Mouse (Mus musculus) forebrain, embryonic 16.5 days (tissue): ENCODE data around the gene Dcst2. TPM values are rescaled to one million over a fixed set of nuclear protein-coding genes. Genes with fewer than 3 reads are reported as not detected.

Experiments used
- ATAC-seq: fragments of 200-750 bp; cut with Nextera tagmentation; 2 replicates; pipeline ENCODE4 v1.8.0; 2017; ENCODE audit warnings: mild to moderate bottlenecking, moderate library complexity
- H3K27ac ChIP-seq: fragments of 300-500 bp; sonication (generic); 2 replicates; pipeline ENCODE4 v1.5.1; 2014; ENCODE audit warnings: low read length, control low read depth
- H3K27me3 ChIP-seq: fragments of 300-500 bp; sonication (generic); replicated peaks from 2 replicates; pipeline ENCODE4 v1.6.1; 2014; ENCODE audit warnings: low read length; ENCODE audit not compliant: control insufficient read depth, insufficient read depth
- H3K36me3 ChIP-seq: fragments of 300-500 bp; sonication (generic); 2 replicates; pipeline ENCODE4 v1.6.1; 2014; ENCODE audit not compliant: control insufficient read depth, insufficient read depth
- H3K4me1 ChIP-seq: fragments of 300-500 bp; sonication (generic); replicated peaks from 2 replicates; pipeline ENCODE4 v1.6.1; 2014; ENCODE audit warnings: low read length; ENCODE audit not compliant: control insufficient read depth, insufficient read depth
- H3K4me2 ChIP-seq: fragments of 300-500 bp; sonication (generic); 2 replicates; pipeline ENCODE4 v1.6.1; 2014; ENCODE audit warnings: mild to moderate bottlenecking, low read length, control low read depth
- H3K4me3 ChIP-seq: fragments of 300-500 bp; sonication (generic); replicated peaks from 2 replicates; pipeline ENCODE4 v1.5.1; 2014; ENCODE audit warnings: mild to moderate bottlenecking, low read length, control low read depth
- H3K9ac ChIP-seq: fragments of 300-500 bp; sonication (generic); replicated peaks from 2 replicates; pipeline ENCODE4 v1.6.1; 2014; ENCODE audit warnings: low read depth, low read length, control low read depth
- H3K9me3 ChIP-seq: fragments of 300-500 bp; sonication (generic); 2 replicates; pipeline ENCODE4 v1.6.1; 2016; ENCODE audit warnings: low read length; ENCODE audit not compliant: control insufficient read depth
- WGBS: fragments of 180-500 bp; shearing (Covaris S2); extraction: QIAGEN DNeasy Blood & Tissue Kit; methylation state at CpG from one replicate; pipeline ENCODE4 v1.1.7; 2014; 5-methylcytosine and 5-hydroxymethylcytosine counted together
- polyA plus RNA-seq: library from polyadenylated mRNA; unstranded; fragments of >200 nt; fragmentation: Nextera tagmentation; extraction: Ambion mirVana; gene quantifications from 2 replicates; pipeline ENCODE4 v1.2.1, GENCODE M21; 2015

The Dcst2 gene
- polyA plus RNA-seq, 1 experiment from 2014 or later: not detected

GRCm38 (mm10) chr3:89394006-89394893, 32.5 kb downstream of the Dcst2 start, which contains the start of gene Zbtb7b:
Gene Zbtb7b (minus strand): TSS chr3:89394776.
- Histone ChIP-seq H3K4me1 (peaks cover 55% of the 10 kb centered on the region), H3K36me3 (no peaks in the 10 kb centered on the region), H3K4me3 (peak within 1 kb of the TSS; percentile 40), H3K9ac (peak within 1 kb of the TSS; percentile 47), H3K27ac (peak within 1 kb of the TSS; percentile 29), H3K9me3 (no peaks in the 10 kb centered on the region), H3K4me2 (peak within 1 kb of the TSS; percentile 71), H3K27me3 (peaks cover 13% of the 10 kb centered on the region)
- WGBS: under 1% methylated on average over 38 of the region's 42 CpGs
- ATAC-seq: peak; percentile 54

DNA sequence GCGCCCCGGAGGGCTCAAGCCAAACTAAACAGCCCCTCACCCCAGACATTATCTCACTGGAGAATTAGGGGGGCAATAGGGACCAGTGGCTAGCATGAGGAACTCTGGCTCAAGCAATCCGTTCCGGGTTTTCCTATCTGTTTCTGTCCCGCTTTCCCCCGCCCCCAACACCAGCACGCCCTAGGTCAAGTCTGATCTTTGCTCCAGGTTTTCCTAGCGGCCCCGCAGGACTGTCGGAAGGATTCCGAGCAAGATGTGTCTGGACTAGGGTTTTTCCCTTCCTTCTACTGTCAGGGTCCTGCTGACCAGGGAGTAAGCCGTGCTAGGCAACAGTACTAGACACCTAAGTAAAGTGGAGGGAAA, 33.1 kb downstream of the Dcst2 start:
- no peak for ATAC-seq
- Histone ChIP-seq H3K9me3 (no peaks in the 10 kb centered on the region), H3K4me2 (peak overlapping the region; percentile 71), H3K27me3 (peaks cover 13% of the 10 kb centered on the region), H3K4me3 (peak overlapping the region; percentile 40), H3K27ac (no peak overlapping the region), H3K4me1 (peaks cover 55% of the 10 kb centered on the region), H3K9ac (0 out of 2 replicates have a peak overlapping the region, but pooled peaks have one; percentile 41), H3K36me3 (peaks cover under 1% of the 10 kb centered on the region; the same call in 1 of the 2 replicates)
- 3% methylated on average over 12 of the region's 12 CpGs for WGBS

- WGBS: 4% methylated on average over 10 of the region's 10 CpGs
- H3K27ac ChIP-seq: no peak overlapping the region
- H3K4me2 ChIP-seq: peak overlapping the region; percentile 71
- ATAC-seq: no peak
- peak overlapping the region; percentile 40; the same call in 1 of the 2 replicates for H3K4me3 ChIP-seq
- peaks cover 55% of the 10 kb centered on the region for H3K4me1 ChIP-seq
- H3K9me3 ChIP-seq: no peaks in the 10 kb centered on the region
- peaks cover 2% of the 10 kb centered on the region; the same call in 1 of the 2 replicates for H3K36me3 ChIP-seq
- H3K9ac ChIP-seq: no peak overlapping the region
- H3K27me3 ChIP-seq: peaks cover 13% of the 10 kb centered on the region
Observed at GRCm38 (mm10) chr3:89395419-89395805, 33.6 kb downstream of the Dcst2 start.

DNA sequence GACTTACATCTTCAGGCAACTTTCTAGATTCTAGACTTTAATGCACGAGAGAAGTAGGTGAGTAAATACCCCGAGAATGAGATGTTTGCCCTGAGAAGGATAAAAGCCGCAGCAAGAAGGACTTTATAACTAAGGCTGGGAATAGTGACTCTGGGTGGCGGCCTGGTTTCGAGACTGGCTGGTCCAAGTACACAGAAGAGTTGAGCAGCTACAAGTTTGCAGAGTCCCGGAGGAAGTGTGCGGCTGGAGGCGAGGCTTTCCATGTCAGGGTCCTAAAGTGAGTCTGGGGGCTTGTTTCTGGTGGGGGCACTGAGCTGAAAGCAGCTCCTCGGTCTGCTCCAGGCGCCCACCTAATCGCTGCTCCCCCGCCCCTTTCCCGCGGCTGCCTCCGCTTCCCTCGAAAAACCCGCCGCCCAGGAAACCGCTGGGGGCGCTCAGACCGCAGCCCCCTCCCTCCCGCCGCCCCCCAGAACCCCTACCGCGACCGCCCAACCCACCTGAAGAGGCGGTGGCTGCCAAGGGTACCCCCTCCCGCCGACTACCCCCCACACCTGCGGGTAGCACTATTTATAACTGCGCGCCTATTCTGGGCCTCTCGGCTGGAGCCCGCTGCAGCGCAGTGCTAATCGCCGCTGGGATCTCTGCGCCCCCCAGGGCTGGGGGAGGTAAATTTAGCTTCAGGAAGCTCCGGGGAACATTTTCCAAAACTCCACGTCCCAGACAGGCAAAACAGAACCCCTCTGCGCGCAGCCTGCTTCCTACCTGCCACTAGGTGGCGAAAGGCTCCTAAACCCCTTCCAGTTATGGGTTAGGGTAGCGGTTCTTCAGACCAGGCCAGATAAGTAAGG, 34.3 kb downstream of the Dcst2 start:
- H3K4me2 ChIP-seq: peak overlapping the region; percentile 61
- H3K9ac ChIP-seq: peak overlapping the region; percentile 48
- no peaks in the 10 kb centered on the region for H3K9me3 ChIP-seq
- under 1% methylated on average over 43 of the region's 44 CpGs for WGBS
- no peak overlapping the region for H3K27ac ChIP-seq
- H3K4me3 ChIP-seq: peak overlapping the region; percentile 47
- H3K4me1 ChIP-seq: peaks cover 50% of the 10 kb centered on the region
- H3K27me3 ChIP-seq: peaks cover 13% of the 10 kb centered on the region
- ATAC-seq: no peak
- H3K36me3 ChIP-seq: peaks cover 4% of the 10 kb centered on the region; the same call in 1 of the 2 replicates

GRCm38 (mm10) chr3:89396654-89397005, 34.9 kb downstream of the Dcst2 start:
- H3K36me3 ChIP-seq: peaks cover 4% of the 10 kb centered on the region; the same call in 1 of the 2 replicates
- no peak for ATAC-seq
- H3K4me2 ChIP-seq: peak overlapping the region; percentile 61
- 0% methylated on average over 4 of the region's 4 CpGs for WGBS
- H3K4me1 ChIP-seq: peaks cover 44% of the 10 kb centered on the region
- peaks cover 13% of the 10 kb centered on the region for H3K27me3 ChIP-seq
- no peak overlapping the region; the same call in 1 of the 2 replicates for H3K9ac ChIP-seq
- no peak overlapping the region for H3K27ac ChIP-seq
- H3K4me3 ChIP-seq: peak overlapping the region; percentile 47; the same call in 1 of the 2 replicates
- H3K9me3 ChIP-seq: no peaks in the 10 kb centered on the region

GRCm38 (mm10) chr3:89401329-89401728, 39.6 kb downstream of the Dcst2 start:
- Histone ChIP-seq H3K36me3 (peaks cover 11% of the 10 kb centered on the region; the same call in 1 of the 2 replicates), H3K4me3 (no peak overlapping the region), H3K9me3 (no peaks in the 10 kb centered on the region), H3K27me3 (no peaks in the 10 kb centered on the region), H3K4me1 (peaks cover under 1% of the 10 kb centered on the region), H3K4me2 (no peak overlapping the region), H3K27ac (no peak overlapping the region), H3K9ac (no peak overlapping the region)
- ATAC-seq: no peak
- 93% methylated on average over 7 of the region's 7 CpGs for WGBS

DNA sequence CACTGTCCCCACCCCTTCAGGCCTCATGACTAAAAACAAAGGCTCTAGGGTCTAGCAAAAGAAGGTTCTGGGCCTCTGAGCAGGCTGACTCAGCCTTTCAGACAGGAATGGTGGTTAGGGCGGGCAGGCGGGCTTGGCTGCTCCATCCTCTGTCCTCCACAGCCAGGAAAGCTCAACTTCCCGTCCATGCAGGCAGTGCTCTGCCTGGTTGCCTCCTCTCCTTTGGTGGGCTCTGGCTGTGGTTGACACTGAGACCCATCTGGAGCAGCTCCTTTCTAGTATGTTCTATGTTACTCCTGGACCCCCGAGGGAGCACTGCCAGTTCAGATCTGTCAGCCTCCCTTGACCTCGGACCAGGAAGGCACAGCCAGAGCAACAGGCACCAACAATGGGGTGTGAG, 40.9 kb downstream of the Dcst2 start, which contains the start of gene Lenep:
Lenep (minus strand) TSS at position 101 of the 400 bp plus-strand sequence.
- Histone ChIP-seq H3K4me3 (no peak within 1 kb of the TSS), H3K9me3 (no peaks in the 10 kb centered on the region), H3K27me3 (no peaks in the 10 kb centered on the region), H3K4me1 (no peaks in the 10 kb centered on the region), H3K4me2 (no peak within 1 kb of the TSS), H3K27ac (no peak within 1 kb of the TSS), H3K9ac (no peak within 1 kb of the TSS), H3K36me3 (peaks cover 11% of the 10 kb centered on the region; the same call in 1 of the 2 replicates)
- no peak for ATAC-seq
- 80% methylated on average over 5 of the region's 5 CpGs for WGBS

GRCm38 (mm10) chr3:89406887-89407286, 45.1 kb downstream of the Dcst2 start:
- H3K9me3 ChIP-seq: no peaks in the 10 kb centered on the region
- 82% methylated on average over 6 of the region's 6 CpGs for WGBS
- no peak for ATAC-seq
- H3K4me3 ChIP-seq: no peak overlapping the region
- no peaks in the 10 kb centered on the region for H3K27me3 ChIP-seq
- no peak overlapping the region for H3K27ac ChIP-seq
- no peak overlapping the region for H3K9ac ChIP-seq
- H3K4me1 ChIP-seq: peaks cover 10% of the 10 kb centered on the region
- H3K4me2 ChIP-seq: no peak overlapping the region
- peaks cover 9% of the 10 kb centered on the region; the same call in 1 of the 2 replicates for H3K36me3 ChIP-seq

- Histone ChIP-seq H3K36me3 (peaks cover 3% of the 10 kb centered on the region; the same call in 1 of the 2 replicates), H3K4me1 (peaks cover 10% of the 10 kb centered on the region), H3K9ac (no peak overlapping the region), H3K4me2 (no peak overlapping the region), H3K9me3 (no peaks in the 10 kb centered on the region), H3K27ac (no peak overlapping the region), H3K4me3 (no peak overlapping the region), H3K27me3 (no peaks in the 10 kb centered on the region)
- WGBS: 68% methylated on average over 16 of the region's 16 CpGs
- no peak for ATAC-seq
Observed at GRCm38 (mm10) chr3:89408448-89408847, 46.7 kb downstream of the Dcst2 start.
